Mouse (Mus musculus): ENCODE data around the gene Cacna1d. TPM values are rescaled to one million over a fixed set of nuclear protein-coding genes. Genes with fewer than 3 reads are reported as not detected.

Cacna1d gene
- polyA plus RNA-seq, 1 experiment from 2014 or later: 3.0 TPM

DNA sequence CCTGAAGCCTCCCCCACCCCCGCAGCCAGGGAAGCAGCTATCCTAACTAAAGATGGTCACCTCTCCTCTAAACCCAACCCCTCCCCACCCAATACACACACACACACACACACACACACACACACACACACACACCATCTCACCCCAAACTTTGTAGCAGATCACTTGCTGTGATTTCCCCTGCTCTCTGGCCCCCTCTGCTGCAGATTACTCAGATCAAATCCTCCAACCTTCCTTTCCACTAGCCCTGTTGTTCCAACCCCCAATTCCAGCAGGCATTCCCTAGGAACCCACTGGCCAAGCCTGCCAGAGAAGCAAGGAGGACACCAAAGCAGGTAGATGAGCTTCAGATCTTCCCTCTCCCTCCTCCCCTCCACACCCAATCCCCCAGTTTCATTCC, 118.4 kb downstream of the Cacna1d start:
- Histone ChIP-seq H3K27ac (no peak overlapping the region), H3K4me1 (replicated peaks; ENCODE audit: insufficient read depth, low read length) (no peaks in the 10 kb centered on the region), H3K4me3 (replicated peaks; ENCODE audit: low read depth, low read length) (no peak overlapping the region), H3K36me3 (ENCODE audit: insufficient read depth, low read length) (no peaks in the 10 kb centered on the region), H3K9ac (ENCODE audit: low read depth, low read length) (no peak overlapping the region), H3K9me3 (replicated peaks; ENCODE audit: low read length) (no peaks in the 10 kb centered on the region), H3K27me3 (ENCODE audit: insufficient read depth, low read length) (no peaks in the 10 kb centered on the region), H3K4me2 (ENCODE audit: low read length) (no peak overlapping the region)
- ATAC-seq (replicated peaks; ENCODE audit: low FRiP score, low read depth) (no peak), DNase-seq (ENCODE audit: low spot score) (no peak)
- 23% methylated on average over 1 of the region's 1 CpGs for WGBS
- peak; percentile 43 for TF ChIP-seq CTCF (IDR thresholded peaks at IDR 0.05; ENCODE audit: low read depth)

DNA sequence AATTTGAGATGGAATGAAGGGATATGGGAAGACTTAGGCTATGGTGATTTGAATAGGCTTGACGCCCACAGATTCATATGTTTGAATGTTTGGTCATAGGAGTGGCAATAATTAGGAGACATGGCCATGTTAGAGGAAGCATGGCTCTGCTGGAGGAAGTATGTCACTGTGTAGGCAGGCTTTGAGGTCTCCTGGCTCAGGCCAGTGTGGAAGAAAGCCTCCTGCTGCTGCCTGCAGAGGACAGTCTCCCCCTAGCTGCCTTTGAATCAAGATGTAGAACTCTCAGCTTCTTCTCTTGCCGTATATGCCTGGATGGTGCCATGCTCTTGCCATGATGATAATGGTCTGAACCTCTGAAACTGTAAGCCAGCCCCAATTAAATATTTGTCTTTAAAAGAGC, 120.2 kb downstream of the Cacna1d start:
- no peaks in the 10 kb centered on the region for H3K9me3 ChIP-seq (replicated peaks; ENCODE audit: low read length)
- ATAC-seq (replicated peaks; ENCODE audit: low FRiP score, low read depth) (no peak), DNase-seq (ENCODE audit: low spot score) (no peak)
- no peak overlapping the region for H3K4me2 ChIP-seq (ENCODE audit: low read length)
- no peak overlapping the region for H3K9ac ChIP-seq (ENCODE audit: low read depth, low read length)
- H3K36me3 ChIP-seq (ENCODE audit: insufficient read depth, low read length): no peaks in the 10 kb centered on the region
- H3K4me3 ChIP-seq (replicated peaks; ENCODE audit: low read depth, low read length): no peak overlapping the region
- H3K27ac ChIP-seq: no peak overlapping the region
- TF ChIP-seq CTCF (IDR thresholded peaks at IDR 0.05; ENCODE audit: low read depth): peak; percentile 42
- no peaks in the 10 kb centered on the region for H3K4me1 ChIP-seq (replicated peaks; ENCODE audit: insufficient read depth, low read length)
- H3K27me3 ChIP-seq (ENCODE audit: insufficient read depth, low read length): no peaks in the 10 kb centered on the region
- WGBS: 80% methylated on average over 2 of the region's 2 CpGs

DNA sequence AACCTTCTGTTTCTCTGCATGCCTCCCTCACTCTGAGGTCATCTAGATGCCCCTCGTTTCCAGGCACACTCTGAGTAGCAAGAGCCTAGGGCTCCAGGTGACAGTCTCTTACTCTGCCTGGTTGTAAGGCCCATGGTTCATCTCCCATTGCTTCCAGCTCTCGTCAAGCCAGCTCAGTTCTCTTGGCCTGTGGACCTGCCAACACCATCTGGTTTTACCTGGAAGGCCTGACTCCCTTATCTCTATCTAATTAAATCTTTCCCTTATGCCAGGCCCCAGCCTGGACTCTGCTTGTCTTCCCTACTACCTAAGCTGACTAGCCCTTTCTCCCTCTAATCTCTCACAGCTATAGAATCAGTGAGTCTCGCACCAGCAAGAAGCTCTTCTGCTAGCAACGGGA, 124.2 kb downstream of the Cacna1d start:
- H3K4me2 ChIP-seq (ENCODE audit: low read length): no peak overlapping the region
- H3K9me3 ChIP-seq (replicated peaks; ENCODE audit: low read length): no peaks in the 10 kb centered on the region
- DNase-seq (ENCODE audit: low spot score) (no peak), ATAC-seq (replicated peaks; ENCODE audit: low FRiP score, low read depth) (no peak)
- no peak overlapping the region for H3K4me3 ChIP-seq (replicated peaks; ENCODE audit: low read depth, low read length)
- H3K27me3 ChIP-seq (ENCODE audit: insufficient read depth, low read length): no peaks in the 10 kb centered on the region
- no peak for TF ChIP-seq CTCF (IDR thresholded peaks at IDR 0.05; ENCODE audit: low read depth)
- no peak overlapping the region for H3K9ac ChIP-seq (ENCODE audit: low read depth, low read length)
- H3K4me1 ChIP-seq (replicated peaks; ENCODE audit: insufficient read depth, low read length): no peaks in the 10 kb centered on the region
- H3K27ac ChIP-seq: no peak overlapping the region
- 78% methylated on average over 4 of the region's 4 CpGs for WGBS
- H3K36me3 ChIP-seq (ENCODE audit: insufficient read depth, low read length): no peaks in the 10 kb centered on the region

DNA sequence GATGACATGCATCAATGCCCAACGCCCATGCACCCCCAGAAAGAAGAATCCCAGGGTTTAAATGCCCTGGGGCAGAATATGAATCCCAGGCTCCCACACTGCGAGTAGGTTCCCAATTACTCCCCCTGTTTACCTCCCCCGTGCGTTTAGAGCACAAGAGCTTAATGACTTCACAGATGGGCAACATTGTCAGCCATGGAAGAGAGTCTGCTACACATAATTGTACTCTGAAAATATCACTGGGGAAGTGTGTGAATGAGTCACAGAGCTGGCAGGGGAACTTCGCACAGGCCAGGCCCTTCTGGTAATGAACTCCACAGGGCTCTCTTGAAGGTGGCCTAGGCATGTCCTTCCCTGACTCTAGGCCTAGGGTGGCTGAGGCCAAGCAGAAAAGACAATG, 125.4 kb downstream of the Cacna1d start:
- no peak for TF ChIP-seq CTCF (IDR thresholded peaks at IDR 0.05; ENCODE audit: low read depth)

DNA sequence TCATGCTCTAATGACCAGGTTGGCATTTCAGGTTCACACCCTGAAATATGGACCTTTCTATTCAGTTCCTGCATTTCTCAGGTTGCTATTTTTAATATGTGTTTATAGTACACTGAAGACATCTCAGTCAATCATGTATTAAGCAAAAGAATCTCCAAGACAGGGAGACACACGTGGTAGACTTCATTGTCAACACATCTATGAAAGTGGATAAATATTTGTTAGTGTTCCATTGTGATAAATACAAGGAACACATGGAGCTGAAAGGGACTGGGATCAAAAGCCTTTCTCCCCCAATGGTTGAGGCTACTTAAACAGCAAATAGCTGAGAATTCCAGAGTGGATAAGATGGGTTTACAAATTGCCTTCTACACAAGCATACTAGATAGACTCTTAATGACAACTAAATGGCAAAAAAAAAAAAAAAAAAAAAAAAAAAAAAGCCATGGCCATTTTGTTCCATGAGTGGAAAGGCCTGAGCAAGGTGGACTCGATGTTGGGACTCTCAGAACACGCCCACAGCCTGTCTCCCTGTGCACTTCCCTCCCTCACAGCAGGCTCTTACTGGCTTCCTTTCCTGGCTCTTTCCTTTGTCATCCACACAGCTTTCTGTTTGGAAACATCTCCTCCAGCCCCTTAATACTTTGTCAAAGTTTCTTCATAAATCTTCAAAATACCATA, 127.6 kb downstream of the Cacna1d start:
- no peak for ATAC-seq (replicated peaks; ENCODE audit: low FRiP score, low read depth)

More for the DNA sequence above, 125.4 kb downstream of the Cacna1d start:
- 53% methylated on average over 5 of the region's 5 CpGs for WGBS
- Histone ChIP-seq H3K36me3 (ENCODE audit: insufficient read depth, low read length) (no peaks in the 10 kb centered on the region), H3K4me3 (replicated peaks; ENCODE audit: low read depth, low read length) (no peak overlapping the region), H3K4me2 (ENCODE audit: low read length) (no peak overlapping the region), H3K27me3 (ENCODE audit: insufficient read depth, low read length) (no peaks in the 10 kb centered on the region), H3K4me1 (replicated peaks; ENCODE audit: insufficient read depth, low read length) (no peaks in the 10 kb centered on the region), H3K9ac (ENCODE audit: low read depth, low read length) (no peak overlapping the region), H3K9me3 (replicated peaks; ENCODE audit: low read length) (no peaks in the 10 kb centered on the region), H3K27ac (no peak overlapping the region)
- ATAC-seq (replicated peaks; ENCODE audit: low FRiP score, low read depth) (no peak), DNase-seq (ENCODE audit: low spot score) (no peak)

DNA sequence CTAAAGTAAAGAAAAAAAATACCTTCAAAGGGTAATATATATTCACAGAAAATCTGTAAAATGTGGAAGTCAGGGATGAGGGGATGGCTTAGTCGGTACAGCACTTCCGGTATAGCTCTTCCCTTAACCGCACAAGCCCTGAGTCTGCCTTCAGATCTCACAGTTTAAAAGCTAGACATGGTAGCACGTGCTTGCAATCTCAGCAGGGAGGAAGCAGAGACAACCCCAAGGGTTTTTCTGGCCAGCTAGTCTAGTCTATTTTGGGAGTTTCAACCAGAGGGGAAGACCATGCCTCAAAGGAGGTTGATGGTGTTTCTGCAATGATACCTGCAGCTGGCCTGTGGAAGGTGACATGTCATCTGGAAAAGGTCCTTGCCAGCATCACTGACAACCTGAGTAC, 128.9 kb downstream of the Cacna1d start:
- Histone ChIP-seq H3K9me3 (replicated peaks; ENCODE audit: low read length) (no peaks in the 10 kb centered on the region), H3K9ac (ENCODE audit: low read depth, low read length) (no peak overlapping the region), H3K4me2 (ENCODE audit: low read length) (no peak overlapping the region), H3K27me3 (ENCODE audit: insufficient read depth, low read length) (no peaks in the 10 kb centered on the region), H3K4me1 (replicated peaks; ENCODE audit: insufficient read depth, low read length) (no peaks in the 10 kb centered on the region), H3K4me3 (replicated peaks; ENCODE audit: low read depth, low read length) (no peak overlapping the region), H3K36me3 (ENCODE audit: insufficient read depth, low read length) (no peaks in the 10 kb centered on the region), H3K27ac (no peak overlapping the region)
- DNase-seq (ENCODE audit: low spot score) (no peak), ATAC-seq (replicated peaks; ENCODE audit: low FRiP score, low read depth) (no peak)
- 82% methylated on average over 4 of the region's 4 CpGs for WGBS
- TF ChIP-seq CTCF (IDR thresholded peaks at IDR 0.05; ENCODE audit: low read depth): no peak

More for the DNA sequence above, 127.6 kb downstream of the Cacna1d start:
- no peak overlapping the region for H3K9ac ChIP-seq (ENCODE audit: low read depth, low read length)
- H3K4me1 ChIP-seq (replicated peaks; ENCODE audit: insufficient read depth, low read length): no peaks in the 10 kb centered on the region
- no peak overlapping the region for H3K4me3 ChIP-seq (replicated peaks; ENCODE audit: low read depth, low read length)
- TF ChIP-seq CTCF (IDR thresholded peaks at IDR 0.05; ENCODE audit: low read depth): no peak
- no peaks in the 10 kb centered on the region for H3K36me3 ChIP-seq (ENCODE audit: insufficient read depth, low read length)
- no peak overlapping the region for H3K4me2 ChIP-seq (ENCODE audit: low read length)
- no peak overlapping the region for H3K27ac ChIP-seq
- no peak for DNase-seq (ENCODE audit: low spot score)
- 71% methylated on average over 3 of the region's 3 CpGs for WGBS
- no peaks in the 10 kb centered on the region for H3K27me3 ChIP-seq (ENCODE audit: insufficient read depth, low read length)
- H3K9me3 ChIP-seq (replicated peaks; ENCODE audit: low read length): no peaks in the 10 kb centered on the region

DNA sequence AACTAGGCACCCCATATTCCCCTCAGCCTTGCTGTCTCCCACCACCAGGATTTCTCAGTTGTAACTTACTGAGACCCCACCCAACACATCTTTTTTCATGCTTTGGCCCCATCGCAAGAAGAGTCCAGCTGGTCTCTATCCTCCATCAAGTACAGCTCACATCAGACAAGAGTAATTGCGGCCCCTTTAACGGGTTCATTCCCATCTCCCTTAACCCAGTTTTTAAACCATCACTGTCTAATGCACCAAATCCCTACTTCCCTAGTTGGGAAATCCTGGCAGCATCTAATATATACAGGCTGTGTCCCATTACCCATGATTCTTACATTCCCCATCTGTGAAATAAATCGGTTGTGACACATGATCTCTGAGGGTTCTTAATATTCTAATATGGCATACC, 130.8 kb downstream of the Cacna1d start:
- Histone ChIP-seq H3K9me3 (replicated peaks; ENCODE audit: low read length) (no peaks in the 10 kb centered on the region), H3K27me3 (ENCODE audit: insufficient read depth, low read length) (no peaks in the 10 kb centered on the region), H3K4me2 (ENCODE audit: low read length) (no peak overlapping the region), H3K4me3 (replicated peaks; ENCODE audit: low read depth, low read length) (no peak overlapping the region), H3K9ac (ENCODE audit: low read depth, low read length) (no peak overlapping the region), H3K4me1 (replicated peaks; ENCODE audit: insufficient read depth, low read length) (no peaks in the 10 kb centered on the region), H3K27ac (no peak overlapping the region), H3K36me3 (ENCODE audit: insufficient read depth, low read length) (no peaks in the 10 kb centered on the region)
- WGBS: 42% methylated on average over 4 of the region's 4 CpGs
- ATAC-seq (replicated peaks; ENCODE audit: low FRiP score, low read depth) (no peak), DNase-seq (ENCODE audit: low spot score) (peak; percentile 51)
- TF ChIP-seq CTCF (IDR thresholded peaks at IDR 0.05; ENCODE audit: low read depth): no peak

Measured in kidney, postnatal 0 days (tissue).